Mouse (Mus musculus): ENCODE measurements around the gene Spx.

GRCm38 (mm10) chr6:142458010-142458409 lies 44.8 kb downstream of the Spx start:
- TF ChIP-seq CTCF (conservative IDR thresholded peaks at IDR 0.05; ENCODE audit: low read length) (no peak), POU5F1 (IDR thresholded peaks at IDR 0.05; ENCODE audit: borderline replicate concordance, low read length) (no peak), NANOG (IDR thresholded peaks at IDR 0.05; ENCODE audit: borderline replicate concordance, low read length) (no peak)
